Mouse (Mus musculus) embryo, embryonic 11.5 days (tissue): ENCODE results near the gene Cmpk2.
"Not testable (repeated sequence)": the region's sequence is repeated elsewhere in the genome, so short reads cannot be mapped to it uniquely, and the experiment has no call there.

Experiments used
- DNase-seq: peaks from one replicate; pipeline ENCODE4 v3.0.0-alpha.2; 2012; ENCODE audit warnings: low read depth, low spot score

Gene Cmpk2

DNA sequence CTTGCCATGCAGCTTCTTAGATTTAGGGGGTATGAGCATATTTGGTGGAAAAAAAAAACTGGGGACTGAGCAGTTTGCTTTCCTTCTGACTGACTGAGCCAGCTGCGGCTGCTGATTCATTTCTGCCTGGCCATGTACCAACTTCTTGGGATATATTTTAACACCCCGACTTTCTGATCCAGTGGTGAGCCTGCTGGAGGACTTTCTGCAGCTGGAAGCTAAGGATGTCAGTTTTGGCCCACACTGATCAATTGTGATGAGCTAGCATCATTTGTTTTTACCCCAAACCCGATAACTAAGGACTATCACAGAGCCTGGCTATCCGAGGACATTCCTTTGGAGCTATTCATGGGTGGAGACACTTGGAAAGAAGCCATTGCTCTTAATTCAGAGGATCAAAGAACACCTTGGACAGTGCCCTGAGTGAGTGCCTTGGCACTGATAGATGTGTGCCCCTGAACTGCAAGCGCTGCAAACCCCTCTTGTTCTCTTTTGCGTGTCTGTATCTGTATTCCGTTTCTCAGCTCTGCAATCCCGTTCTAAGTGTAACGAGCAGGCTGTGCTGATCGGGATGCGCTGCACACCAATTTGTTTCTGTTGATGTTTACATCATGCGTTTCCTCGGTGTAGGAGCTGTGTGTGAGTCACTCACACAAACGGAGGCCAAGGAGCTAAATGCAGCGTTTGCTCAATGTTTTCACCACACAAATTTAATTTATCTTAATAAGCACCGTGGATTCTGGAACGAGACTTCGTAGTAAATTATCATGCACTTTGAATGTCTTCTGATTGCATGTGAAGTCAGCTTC is 9.4 kb downstream of the Cmpk2 start:
- no peak for DNase-seq

DNA sequence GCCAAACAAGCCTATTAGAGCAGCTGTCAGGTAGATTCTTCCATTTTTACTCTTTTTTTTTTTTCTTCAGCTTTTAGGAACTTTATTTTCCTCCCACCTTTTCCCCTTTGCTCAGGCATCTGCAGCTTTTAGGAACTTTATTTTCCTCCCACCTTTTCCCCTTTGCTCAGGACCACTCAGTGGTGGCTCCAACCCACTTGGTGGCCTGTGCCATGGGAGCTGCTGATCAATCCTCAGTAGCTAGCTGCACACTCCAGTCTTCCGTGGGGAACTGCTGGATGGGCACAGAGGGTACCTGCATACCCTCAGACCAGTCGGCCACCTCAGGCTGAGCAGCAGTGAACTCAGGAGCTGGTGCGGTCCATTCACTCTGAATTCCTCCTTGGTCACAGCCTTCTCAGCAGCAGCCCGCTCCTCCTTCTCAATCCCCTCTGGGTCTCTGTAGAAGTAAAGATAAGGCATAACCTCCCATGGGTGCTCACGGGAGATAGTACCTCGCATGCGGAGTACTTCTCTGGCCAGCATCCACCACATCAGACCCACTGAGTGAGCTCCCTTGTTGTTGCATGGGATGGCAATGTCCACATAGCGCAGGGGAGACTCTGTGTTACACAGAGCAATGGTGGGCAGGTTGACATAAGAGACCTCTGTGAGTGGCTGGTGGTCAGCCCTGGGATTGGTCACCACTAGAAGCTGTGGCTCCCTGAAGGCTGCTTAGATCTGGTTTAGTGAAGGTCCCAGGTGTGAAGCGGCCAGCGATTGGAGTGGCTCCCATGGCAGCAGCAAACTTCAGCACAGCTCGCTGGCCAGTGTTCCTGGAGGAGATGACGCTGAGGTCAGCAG is 17.0 kb downstream of the Cmpk2 start:
- DNase-seq, result not testable (repeated sequence)

DNA sequence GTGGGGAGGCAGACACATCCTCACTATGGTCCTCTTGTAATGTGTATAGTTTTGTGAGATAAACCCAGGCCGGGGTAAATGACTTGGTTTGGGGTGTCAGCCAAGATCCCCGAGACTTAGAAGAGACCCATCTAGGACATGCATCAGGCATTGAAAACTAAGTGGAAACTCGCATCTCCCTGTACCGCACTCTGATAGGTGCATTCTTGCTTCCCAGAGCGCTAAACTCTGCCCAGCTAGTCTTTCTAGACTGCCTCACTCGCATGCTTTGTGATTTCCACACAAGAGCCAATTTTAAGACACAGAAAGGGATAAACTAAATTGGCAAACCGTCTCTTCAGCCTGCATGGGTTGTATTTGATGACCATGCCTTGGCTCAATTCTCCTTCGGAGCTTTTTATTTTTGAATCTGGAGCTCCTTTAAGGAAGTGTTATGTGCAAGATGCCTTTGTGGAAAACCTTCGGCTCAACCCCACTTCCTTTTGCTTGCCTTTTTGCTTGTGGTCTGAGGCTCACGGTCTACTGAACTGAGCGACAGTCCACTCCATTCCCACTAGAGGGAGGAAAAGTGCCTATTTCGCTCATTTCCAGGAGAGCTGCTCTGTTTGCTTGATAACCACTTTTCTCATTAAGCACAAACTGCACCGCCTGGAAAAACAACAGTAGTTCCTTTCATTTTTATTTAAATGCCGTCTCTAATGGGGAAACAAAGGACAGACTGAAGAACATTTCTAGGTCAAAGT is 19.0 kb downstream of the Cmpk2 start:
- DNase-seq, result peak; percentile 42

DNA sequence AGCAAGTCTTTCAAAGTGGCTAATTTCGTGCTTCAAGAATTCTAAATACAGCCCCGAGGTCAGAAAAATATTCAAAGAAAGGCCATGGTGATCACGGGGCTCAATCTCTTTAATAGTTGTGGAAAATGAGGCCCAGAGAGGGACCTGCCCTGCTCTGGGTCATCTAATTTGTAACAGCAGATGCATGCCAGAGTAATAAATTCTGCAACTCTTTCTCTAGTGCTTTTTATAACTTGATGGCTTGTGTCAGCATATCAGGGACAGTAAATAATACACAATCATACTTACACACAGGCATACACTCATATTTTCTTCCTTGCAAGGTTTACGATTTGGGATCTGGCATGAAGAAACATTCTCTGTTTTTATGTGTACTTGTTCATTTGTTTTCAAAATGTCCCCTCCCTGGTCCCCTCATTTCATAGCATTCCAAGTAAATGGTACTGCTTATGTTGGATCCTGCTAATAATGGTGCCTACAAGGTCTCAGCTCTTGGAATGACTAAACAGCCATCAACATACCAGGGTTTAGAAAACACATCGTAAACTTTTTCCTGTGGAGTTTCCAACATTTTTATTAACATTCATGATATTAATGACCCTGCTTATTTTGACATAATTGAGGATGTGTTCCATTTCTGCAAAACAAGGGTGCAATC is 19.7 kb downstream of the Cmpk2 start:
- no peak for DNase-seq

DNA sequence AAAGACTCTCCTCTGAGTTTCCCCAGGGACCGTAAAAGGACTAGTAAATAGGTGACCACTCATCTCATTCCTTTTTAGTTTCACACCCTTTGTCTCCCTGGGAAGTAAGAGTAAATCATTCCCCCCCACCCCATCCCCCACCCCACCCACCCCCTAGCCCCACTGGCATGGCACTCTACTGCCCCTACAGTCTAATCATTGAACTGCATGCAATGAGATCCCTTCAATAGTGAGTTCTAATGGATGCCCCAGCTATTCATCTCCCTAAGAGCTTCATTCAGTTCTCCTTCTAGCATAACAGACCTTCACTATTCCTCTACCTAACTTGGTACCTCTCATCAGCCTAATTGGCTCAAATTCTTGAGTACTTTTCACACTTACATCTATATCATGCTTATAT is 20.9 kb downstream of the Cmpk2 start:
- DNase-seq, result no peak

DNA sequence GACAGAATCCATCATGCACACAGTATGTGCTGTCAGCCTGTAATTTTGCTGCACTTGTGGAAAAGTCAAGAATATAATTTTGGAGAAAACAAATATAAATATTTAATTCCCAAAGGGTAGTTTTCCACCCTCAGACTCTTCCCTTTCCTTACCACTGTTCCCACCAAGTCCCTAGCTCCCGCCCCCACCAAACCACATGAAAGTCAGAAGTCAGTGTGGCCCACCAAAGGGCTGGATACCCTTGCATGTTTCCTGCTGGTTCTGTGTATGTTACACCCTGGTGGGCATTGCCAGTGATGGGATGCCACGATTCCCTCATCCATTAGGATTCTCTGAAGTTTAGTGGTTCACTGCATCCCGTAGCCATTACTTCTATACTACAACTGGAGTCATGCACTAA is 32.0 kb downstream of the Cmpk2 start:
- no peak for DNase-seq

DNA sequence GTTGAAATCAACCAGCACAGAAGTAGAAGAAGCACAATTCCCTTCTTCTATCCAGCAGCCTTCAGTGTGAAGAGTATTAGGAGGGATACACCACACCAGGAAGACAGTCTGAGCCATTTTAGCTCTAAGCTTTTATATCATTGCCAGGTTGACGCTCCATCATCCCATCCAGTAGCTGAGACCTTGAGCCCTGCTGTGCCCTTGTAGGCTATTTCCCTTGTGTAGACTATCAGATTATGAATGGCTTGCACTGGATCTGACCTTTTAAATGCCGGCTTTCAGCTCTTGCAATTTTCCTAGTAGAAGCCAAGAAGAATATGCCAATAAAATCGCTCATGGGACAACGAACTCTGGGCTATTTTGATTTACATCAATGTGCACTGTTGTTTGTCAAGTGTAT is 42.0 kb downstream of the Cmpk2 start:
- DNase-seq, result no peak

DNA sequence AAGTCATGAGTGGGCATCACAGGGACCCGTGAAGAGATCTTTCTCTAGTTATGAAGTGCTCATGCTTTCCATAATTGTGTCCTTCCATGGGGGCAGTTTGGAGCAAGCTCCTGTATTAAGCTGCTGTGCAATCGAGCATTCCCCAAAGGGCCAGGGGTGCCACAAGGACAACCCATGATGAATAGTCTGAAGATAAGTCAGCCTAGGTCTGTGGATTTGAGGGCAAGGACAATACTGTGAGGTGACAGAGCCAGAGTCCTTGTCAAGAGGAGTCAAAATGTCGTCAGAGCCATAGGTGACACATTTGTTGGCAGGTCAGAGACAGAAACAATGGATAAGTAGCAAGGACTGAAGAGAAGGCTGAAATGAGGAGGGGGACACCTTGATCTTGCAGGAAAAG is 49.2 kb downstream of the Cmpk2 start:
- no peak for DNase-seq

DNA sequence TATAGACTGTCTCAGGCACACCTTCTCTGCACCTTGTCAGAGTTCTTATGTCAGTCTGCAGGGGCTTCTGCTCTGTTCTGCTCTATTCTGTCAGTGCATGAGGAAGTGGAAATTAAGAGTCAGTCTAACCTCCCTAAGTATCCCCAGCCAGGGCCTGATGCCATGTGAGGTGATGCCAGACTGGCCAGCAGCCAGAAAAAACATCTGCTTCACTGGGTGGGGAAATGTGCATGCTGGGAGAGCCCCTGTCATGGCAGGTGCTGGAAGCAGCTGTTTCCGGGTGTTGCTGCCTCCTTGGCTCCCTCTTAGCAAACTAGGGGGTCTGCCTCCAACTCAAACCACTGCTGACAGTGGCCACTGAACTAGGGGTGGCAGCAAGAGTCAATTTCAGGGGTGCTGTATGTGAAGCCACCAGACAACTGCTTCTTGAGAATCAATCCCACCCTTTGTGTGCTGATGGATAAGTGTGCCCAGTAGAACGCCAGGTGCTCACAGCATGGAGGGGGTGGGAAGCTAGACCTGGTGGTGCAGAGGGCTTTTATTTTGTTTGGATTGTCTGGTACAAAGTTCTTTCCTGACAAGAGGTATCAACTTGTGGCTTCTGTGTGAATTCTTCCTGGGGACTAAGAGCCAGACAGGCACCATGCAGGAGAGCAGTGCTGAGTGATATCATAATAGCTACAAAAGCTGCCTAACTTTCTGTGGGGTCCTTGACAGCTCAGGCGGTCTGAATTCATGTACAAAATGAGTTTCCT is 56.1 kb downstream of the Cmpk2 start:
- DNase-seq, result no peak

DNA sequence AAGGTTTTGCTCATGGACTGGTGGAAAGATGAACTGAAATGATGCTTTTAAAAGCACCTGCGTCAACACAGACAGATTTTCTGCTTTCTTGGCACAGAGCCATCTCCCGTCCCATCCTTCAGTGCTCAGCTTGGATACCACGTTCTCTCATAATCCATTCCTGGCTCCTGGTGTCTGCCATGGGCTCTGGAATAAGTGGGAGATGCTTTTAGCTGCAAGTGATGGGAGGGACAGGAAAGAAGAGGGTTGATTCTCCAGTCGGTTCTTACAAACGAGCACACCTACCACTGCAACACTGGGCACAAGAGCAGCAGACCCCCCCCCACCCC is 56.7 kb downstream of the Cmpk2 start:
- DNase-seq, result no peak
